Mouse (Mus musculus) kidney, adult 8-10 months (tissue): ENCODE measurements around the gene Kcna1.
A peak's percentile ranks its signal among the peaks of the same experiment; 100 is the strongest.

Experiments
- DNase-seq, 2 experiments: peaks; one replicate each; pipeline ENCODE4 v3.0.0; 2022

The Kcna1 gene

DNA sequence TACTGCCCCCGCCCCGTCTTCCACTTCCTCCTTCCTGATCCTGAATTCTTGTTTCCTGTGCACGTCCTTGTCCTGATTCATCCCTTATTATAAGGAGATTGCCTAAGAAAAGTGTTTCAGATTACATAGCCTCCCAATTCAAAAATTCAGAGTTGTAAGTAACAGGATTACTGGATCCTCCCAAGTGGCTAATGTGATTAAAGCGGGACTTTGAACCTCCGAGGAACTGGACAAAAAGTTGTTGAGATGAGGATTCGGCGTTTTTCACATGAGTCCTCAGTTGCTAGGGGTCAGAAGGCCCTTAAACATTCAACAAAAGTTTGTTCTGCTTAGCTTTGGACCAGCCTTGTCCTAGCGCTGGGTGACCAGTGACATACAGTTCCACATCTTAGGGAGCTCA lies at the start of gene Kcna1:
Gene Kcna1, minus strand, starts transcription at position 4 of the 400 bp plus-strand sequence.
- no peak for DNase-seq

DNA sequence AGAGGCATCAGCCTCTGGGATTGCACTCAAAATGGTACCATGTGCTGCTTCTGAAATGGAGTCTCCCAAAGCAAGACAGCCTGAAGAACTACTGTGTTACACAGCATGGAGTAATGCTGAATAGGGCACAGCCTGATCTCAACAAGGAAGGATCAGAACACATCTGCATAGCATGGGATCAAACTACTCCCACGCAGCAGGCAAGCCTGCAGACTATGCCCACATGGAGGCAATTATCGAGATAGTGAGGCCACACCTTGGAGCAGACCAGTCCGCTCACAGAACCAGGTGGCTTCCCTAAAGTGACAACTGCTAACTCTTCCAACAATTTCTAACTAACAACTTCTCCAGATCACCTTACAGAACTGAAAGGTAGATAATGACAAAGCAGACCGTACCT lies 40.9 kb upstream of the Kcna1 start:
- DNase-seq: no peak

DNA sequence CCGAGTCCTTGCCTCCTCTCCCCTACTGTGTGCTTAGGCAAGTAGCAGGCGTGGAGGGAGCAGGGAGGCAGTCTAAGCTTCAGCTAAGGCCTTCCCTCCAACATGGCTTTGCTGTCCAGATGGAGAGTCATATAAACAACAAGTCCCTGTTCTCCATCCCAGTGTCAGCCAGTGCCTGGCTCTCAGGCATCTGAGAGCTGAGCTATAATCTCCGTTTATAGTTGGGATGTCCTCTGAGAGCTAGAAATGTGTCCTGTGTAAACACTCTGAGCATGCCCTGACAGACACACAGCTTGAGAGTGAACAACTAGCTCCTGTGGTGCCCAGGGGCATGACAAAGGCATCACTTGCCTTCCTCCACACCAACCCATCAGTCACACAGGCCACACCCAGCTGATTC lies 39.0 kb upstream of the Kcna1 start:
- no peak for DNase-seq

DNA sequence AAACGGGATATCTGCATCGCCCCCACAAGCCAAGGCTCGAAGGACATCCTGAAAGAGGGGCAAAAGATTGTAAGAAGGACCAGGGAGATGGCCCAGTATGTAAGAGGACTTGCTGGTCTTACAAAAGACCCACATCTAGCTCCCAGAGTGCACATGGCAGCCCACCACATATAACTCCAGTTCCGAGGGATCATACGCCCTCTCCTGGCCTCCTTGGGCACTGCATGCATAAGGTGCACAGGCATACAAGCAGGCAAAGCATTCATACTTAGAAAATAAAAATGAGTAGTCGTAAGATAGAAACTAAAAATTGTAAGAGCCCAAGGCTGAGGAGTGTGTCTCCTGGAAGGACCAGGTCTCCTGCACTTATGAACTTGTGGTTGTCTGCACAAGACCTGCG lies 32.8 kb upstream of the Kcna1 start:
- peak in 1 of 2 experiments; percentile 12 for DNase-seq

DNA sequence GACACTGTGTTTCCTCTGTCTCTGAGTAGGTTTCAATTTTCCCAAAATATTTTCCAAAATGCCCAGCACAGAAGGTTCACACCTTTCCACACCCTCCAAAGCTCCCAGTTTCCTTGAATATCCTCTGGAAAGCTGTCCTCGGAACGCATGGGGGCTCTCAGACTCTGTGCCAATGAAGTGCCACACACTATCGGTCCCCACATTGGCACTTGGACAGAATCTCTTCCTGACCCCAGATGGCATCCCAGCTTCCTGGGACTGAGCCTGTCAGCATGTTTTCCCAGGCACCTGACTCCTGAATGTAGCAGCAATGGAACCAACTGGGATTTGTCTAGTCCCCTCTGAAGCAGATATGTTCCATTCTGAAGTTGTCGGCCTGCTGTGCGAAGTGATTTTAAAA lies 20.8 kb upstream of the Kcna1 start:
- no peak for DNase-seq

DNA sequence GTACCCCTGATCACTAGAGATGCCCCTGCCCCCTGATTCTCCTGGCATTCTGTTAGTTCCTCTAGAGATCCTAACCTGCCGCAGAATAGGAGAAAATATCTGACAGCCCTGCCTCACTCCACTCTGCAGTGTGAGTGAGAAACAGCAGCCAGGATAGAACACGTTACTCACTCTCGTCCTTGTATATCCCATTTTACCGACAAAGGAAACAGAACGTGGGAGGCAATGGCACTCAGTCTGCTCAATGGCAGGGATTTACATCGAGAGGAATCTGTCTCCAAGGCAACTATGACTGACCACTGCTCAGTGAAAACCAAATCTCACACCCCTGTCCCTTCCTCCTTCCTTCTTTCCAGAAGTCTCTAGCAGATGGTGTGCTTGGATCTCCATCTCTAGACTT lies 19.9 kb upstream of the Kcna1 start:
- no peak for DNase-seq

DNA sequence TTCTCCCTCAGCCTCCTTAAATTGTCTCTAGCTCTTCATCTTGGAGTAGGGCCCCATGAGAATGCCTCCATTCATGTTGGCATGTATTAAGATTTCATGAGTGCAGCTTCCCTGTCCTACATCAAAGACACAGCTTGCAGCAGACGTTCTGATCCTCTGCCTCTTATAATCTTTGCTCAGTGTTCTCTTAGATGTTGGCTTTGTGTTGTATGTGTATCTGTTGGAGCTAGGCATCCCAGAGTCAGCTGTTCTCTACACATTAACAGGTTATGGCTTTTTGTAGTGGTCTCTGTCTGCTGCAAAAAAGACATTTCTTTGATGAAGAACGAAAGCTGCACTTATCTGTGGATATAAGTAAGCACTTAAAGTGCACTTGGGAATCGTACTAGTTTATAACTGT lies 18.4 kb upstream of the Kcna1 start:
- no peak for DNase-seq

DNA sequence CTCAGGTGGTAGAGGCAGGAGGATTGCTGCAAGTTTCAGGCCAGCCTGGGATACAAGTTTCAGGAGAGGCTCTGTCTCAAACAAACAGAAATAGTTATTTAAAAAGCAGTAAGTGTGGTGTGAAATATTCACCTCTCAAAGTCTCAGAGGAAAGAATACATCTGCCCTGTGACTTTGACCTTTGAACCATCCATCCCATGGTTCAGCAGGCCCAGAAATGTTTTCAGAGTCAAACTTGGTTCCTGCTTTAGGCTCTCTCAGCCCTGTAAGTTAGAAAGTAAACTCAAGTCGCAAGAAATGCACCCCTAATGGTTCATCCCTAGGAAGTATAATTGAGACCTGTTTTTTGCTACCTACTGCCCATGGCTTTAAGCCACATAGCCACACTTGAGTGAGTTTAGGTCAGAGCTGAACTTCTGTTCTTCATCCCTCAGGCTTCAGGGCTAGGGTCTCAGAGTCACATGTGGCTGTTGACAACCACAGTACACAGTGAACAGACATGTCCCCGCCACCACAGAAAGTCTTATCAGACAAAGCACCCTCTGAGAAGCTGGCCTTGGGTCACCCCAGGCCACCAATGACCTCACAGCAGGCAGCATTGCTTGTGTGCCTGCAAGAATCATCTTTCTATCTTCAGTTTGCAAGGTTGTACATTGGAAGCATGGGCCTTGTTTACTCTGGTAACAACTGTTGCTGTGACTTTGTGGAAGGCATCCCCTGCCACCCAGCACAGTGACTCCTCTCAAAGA lies 11.6 kb upstream of the Kcna1 start:
- peak; percentile 36 to 53 for DNase-seq

DNA sequence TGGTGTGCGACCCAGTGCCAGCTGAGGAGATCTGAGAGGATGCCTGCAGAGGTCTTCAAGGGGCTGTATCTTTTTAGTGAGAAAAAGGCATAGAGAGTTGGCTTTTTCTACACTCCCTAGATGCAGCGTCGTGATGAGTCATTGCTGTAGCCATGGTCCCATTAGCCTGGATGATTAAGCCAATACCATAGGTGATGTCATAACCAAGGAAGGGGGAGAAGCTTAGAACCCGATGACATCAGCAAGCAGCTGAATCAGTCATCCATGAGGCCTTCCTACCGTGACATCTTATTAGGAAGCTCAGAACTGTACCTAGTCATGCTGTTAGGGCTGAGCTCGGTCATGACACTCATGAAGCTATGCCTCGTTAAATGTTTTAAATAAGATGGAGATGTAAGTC lies 7.4 kb upstream of the Kcna1 start:
- DNase-seq: no peak

DNA sequence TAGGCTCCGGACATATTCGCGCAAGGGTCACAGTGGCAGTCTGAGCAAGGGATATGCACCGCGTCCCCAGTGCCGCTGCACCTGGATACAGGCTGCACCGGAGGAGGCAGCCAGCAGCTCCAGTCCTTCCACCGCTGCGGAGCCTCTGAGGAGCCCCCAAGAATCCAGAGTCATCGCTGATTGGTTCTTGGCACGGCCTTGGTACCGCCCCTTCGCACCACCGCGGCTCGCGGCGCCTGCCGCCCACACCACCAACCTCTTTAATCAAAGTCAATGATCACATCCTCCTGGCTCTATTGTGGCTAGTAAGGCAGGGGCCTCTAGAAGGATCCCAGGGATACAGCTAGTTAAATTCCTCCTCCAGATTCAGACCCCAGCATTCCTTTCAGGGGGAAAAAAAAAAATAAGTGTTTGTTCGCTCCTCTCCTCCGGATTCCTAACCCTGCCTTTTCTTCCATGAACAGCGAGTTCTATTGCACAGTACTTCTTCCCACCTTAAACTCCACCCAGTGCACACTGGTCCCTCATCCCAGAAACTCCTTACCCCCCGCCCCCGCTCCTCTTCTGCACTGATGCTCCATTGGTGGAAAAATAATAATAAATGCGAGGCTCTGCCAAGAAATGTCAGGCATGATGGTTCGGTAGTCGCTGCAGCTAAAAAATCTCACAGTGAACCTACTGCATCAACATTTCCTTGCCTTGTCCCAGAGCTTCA lies 383 bp downstream of the Kcna1 start:
- DNase-seq: no peak

DNA sequence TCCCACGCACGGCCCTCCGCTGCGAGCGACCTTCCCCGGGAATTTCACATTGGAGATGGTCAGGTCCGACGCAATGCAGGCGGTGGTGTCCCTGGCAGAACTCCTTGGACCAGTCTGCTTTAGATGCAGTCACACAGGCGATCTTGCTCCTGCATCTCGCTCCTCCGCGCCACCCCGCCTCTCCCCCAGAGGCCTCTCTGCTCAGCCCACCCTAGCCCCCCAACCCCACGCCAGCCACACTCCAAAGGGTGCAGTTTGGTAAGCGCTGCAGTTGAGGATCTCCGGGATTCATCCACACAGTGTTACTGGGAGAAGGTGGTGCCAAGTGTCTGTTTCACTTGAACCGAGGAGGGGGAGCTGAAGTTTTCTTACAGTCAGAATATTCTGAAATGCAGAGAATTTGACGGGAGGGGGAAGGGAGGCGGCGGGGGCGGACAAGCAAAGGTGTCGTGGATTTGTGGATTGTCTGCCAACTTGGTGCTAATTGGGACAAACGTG lies 1.1 kb downstream of the Kcna1 start:
- no peak for DNase-seq

DNA sequence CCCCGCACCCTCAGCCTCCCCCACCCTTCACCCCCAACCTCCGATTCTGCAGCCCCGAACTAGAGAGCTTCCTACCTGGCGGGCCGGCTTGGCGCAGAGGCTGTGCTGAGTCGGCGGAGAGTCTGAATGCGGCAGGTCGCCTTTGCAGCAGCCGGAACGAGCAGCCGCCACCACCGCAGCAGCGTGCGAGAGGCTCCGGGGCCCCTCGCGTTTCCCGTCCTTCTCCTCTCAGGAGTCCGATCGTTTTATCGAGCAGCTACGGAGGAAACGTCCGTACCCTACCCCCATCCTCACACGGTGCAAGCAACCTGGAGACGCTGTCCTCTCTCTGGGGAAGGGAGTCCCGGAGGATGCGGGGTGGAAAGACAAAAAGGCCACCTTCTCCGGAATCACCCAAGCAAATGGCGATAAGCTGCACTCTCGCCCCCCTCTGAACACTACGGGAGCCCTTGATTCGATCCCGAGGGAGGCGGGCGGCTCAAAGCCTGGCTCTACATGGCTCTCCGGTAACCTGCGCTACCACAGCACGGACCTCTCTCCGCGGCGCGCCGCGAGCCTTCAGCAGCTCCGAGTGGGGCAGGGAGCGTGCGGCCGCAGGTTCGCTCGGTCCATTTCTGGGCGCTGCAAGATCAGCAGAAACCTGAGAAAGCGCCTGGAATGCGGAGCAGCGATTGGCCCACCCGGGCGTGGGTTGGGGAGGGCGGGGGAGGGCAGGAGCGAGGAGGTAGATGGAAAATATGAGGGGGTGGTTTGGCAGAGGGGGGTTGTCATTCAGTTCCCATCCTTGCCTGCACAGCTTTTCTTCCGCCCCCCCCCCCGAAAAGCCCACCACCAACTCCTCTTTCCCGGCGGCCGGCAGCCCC lies 1.8 kb downstream of the Kcna1 start:
- no peak for DNase-seq

DNA sequence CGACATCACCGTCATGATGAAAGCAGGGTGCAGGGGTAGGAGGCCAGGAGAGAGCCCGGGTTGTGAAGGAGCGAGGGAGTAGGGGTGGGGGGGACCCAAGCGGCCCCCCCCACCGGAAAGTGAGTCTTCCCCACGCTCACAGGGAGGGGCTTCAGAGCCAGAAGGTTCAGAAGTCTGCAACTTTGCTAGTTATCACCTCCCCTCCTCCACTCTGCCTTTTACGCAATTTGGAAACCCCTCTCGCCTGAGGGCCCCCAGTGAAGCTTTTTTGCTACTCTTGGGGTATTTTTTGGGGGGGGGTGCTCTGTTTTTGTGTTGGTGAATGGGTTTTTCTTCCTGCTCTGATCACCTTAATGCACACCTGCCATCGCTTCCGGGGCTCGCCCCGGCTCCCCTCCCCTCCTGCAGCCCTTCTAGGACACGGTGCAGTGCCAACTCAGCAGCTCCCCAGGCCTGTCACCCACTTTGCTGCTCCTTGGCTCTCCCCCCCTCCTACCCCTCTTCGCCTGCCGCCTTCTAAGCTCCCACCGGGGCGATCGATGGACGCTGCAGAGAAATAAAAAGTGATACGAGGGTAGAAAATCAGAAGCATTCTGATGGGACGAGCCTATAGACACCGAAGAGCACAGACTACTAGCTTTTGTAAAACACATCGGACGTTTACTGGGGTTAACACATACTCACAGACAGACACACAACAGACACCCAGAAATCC lies 2.7 kb downstream of the Kcna1 start:
- no peak for DNase-seq

DNA sequence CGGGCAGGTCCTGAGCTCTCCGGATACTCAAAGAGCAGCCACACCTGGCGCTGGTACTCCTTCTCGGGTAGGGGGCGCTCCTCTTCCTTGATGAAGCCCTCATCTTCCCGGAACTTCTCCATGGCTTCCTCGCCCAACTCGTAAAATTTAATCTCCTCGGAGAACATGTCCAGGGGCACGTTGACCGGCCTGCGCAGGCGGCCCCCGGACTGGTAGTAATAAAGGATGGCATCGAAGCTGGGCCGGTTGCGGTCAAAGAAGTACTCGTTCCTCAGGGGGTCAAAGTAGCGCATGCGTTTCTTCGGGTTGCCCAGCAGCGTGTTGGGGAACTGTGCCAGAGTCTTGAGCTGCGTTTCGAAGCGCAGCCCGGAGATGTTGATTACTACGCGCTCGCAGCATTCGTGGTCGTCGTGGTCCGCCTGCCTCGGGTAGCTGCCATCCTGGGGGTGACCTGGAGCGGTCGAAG lies 3.3 kb downstream of the Kcna1 start:
- peak in 1 of 2 experiments; percentile 21 for DNase-seq

DNA sequence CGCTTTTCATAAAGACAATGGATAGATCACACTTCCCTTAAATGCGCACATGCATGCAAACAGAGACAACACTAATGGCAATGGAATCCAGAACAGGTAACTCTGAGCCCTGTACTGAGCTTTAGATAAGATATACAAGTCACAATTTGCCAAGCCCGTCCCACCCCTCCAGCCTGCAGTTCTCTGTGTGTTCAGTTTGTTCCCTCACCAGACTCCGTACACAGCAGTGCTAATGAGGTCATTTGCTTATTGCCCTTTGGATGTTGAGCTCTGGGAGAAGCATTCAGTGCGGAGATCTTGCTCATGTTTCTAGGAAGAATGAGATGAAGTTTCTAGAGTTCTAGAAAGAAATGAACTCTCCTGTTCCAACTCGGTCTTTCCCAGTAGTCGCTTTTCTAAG lies 17.7 kb downstream of the Kcna1 start:
- DNase-seq: peak; percentile 40 to 42

DNA sequence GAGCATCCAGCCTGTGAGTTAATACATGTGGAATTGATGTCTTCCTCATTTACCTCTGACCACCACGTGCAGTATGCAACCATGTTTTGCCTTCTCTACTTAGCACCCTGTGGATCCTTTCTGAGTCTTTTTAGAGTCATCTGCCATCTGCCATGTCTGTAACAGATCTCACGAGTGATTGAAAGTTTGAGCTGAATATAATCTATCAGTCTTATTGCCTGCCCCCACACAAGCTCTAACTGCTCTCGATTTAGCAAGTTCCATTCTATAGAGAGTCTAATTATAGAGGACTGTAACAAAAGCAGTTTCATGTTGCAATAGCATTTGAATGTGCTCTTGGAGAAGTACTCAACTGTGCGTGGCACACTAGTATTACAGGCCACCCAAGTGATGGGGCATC lies 27.7 kb downstream of the Kcna1 start:
- DNase-seq: no peak

DNA sequence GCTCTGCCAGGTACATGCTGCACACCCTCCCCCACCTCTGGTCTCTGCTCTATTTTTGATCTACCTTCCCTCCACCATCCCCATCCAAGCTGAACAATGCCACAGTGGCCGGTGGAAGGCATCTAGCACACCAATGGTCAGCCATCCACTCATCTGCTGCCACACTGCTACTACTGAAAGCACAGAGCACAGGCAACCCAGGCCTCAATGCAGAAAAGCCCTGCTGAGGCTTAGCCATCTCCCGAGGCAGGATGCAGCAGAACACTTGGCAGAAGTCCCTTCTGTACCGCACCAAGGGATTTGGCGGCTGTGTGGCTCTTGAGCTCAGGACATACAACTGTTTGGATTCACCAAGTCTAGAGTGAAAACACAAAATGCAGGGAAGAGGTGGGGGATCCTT lies 35.4 kb downstream of the Kcna1 start:
- no peak for DNase-seq

DNA sequence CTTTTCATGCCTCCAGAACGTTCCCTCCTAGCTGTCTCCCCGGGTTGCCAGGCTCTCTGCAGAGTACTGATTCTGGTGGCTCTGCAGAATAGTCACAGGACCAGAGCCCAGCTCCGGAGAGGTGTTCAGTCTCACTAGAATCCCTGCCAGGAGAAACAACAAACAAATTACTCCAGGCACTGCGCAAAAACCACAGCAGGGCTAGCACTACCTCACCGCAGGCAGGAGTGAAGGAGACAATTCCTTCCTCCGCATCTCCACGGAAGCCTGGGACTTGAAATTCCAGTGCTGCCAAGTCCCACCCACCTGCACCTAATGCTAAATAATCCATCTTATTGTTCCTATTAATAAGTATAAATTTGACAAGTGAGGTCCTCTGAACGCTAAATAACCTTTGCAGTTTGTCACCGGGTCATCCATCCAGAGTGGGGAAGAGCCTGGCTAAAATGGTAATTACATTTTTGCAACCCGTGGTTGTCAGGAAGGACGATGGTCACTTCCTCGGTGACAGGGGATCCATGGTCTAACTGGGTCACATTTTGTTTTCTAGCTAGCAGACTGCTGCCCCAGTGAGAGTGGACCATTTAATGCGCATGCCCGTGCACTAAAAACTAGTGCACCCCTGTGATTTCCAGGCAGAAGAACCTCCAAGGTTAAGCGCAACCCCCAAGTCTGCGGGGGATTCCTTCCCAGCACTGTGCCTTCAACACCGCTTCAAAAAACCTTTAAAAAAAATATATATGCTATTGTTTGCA lies 36.8 kb downstream of the Kcna1 start:
- DNase-seq: no peak

DNA sequence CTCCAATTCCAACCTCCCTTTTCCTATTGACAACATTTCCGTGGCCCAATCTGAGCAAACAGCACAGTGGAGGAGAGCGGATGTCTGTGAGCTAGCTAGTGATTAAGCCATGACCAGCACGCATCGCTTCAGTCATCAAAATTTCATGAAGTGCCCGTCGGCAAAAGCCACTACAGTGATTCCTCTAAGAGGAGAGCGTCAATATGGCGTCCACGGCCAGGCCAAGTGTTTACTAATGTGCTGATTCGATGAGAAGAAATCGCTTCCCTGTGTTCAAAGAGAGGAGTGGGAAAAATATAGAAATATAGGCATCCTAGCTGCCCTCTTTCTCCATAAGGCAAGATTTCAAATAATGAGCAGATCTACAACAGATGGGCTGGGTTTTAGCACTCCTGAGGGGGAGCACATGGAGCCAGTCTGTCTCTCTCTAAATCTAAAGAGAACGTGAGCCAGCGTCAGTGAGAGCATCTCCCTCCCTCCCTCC lies 44.3 kb downstream of the Kcna1 start:
- DNase-seq: no peak

DNA sequence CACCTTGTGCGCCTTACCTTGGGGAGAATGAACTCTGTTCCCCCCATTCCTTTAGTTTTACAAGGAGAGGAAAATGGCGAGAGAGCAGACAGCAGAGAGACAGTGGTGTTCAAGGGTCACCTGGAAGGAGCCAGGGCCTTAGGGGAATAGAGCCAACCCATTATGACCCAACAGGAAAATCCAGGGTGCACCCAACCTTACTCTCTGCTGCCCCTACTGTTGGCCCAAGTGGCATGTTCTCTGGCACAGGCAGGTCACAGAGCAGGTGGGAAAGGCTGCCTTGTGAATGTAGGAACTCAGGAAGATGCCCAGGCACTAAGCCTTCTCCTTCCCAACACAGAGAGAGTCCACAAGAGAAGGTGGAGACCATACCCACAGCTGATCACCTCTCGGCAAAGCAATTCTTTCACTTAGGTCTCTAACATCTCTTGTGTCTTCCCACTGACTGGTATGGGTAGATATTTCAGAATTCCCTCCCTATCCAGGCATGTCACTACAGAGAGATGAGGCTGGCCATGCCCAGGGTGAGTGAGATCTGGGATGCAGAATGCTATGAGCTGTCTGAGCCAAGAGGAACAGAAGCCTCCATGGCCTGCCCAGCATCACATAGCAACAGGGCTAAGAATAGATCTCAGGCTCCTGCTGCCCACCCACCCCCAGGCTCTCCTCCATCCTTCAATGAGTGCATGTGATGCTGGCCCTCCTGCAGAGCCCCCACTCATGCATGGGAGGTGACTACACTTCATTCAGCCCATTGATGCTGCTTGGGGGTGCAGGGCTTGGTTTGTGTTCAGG lies 46.8 kb downstream of the Kcna1 start:
- DNase-seq: peak; percentile 28 to 39

DNA sequence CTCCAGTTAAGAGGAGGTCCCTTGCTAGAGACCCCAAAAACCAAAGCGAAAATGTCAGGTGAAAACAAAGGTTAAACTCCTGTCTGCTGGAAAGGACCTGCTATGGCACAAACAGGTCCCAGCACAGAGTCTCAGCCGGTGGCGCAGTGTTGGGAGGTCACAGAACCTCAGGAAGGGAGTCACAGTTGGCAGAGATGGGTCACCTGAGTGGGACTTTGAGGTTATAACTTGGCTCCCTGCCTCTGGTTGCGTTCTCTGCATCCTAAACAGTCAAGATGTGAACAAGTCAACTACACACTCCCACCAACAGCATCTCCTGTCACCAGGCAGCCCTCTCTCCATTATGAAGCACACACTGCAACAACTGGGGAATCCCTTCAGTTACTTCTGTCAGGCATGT lies 48.4 kb downstream of the Kcna1 start:
- no peak for DNase-seq
